Mouse (Mus musculus) thymus, postnatal 0 days (tissue): ENCODE measurements around the gene Med1. TPM values are rescaled to one million over a fixed set of nuclear protein-coding genes. Genes with fewer than 3 reads are reported as not detected.

Source experiments
- DNase-seq: peaks from one replicate; pipeline ENCODE4 v3.0.0-alpha.2; 2015; ENCODE audit warnings: low spot score
- microRNA-seq: library from miRNA; unstranded; fragments of <30 nt; microRNA quantifications from one replicate; pipeline ENCODE4, GENCODE M21; 2016; ENCODE audit warnings: borderline number of aligned reads
- polyA plus RNA-seq: library from polyadenylated mRNA; unstranded; fragments of >200 nt; fragmentation: Nextera tagmentation; extraction: Ambion mirVana; gene quantifications from 2 replicates; pipeline ENCODE4 v1.2.1, GENCODE M21; 2015

Gene Med1
- polyA plus RNA-seq, 1 experiment from 2014 or later = 75.8 TPM

GRCm38 (mm10) chr11:98149304-98149750 is 43.8 kb downstream of the Med1 start:
- peak; percentile 93 for DNase-seq

- DNase-seq = peak; percentile 40
Observed at GRCm38 (mm10) chr11:98148551-98149301, 44.4 kb downstream of the Med1 start.

GRCm38 (mm10) chr11:98145856-98146255 is 47.2 kb downstream of the Med1 start:
- no peak for DNase-seq

GRCm38 (mm10) chr11:98142545-98142944 is 50.5 kb downstream of the Med1 start:
- peak; percentile 10 for DNase-seq

- no peak for DNase-seq
Observed at GRCm38 (mm10) chr11:98138894-98139293, 54.2 kb downstream of the Med1 start.

- DNase-seq = no peak
Observed at GRCm38 (mm10) chr11:98137836-98138235, 55.3 kb downstream of the Med1 start.

GRCm38 (mm10) chr11:98134951-98135350 is 58.1 kb downstream of the Med1 start:
- no peak for DNase-seq

- no peak for DNase-seq
Observed at GRCm38 (mm10) chr11:98123424-98123823, 69.7 kb downstream of the Med1 start.

GRCm38 (mm10) chr11:98114363-98114762 is 78.7 kb downstream of the Med1 start:
- no peak for DNase-seq

- DNase-seq = no peak
Observed at GRCm38 (mm10) chr11:98113504-98113903, 79.6 kb downstream of the Med1 start.

GRCm38 (mm10) chr11:98109706-98110105 is 83.4 kb downstream of the Med1 start:
- no peak for DNase-seq

Small RNA genes within 50 kb of the gene (microRNA-seq; reads per million reads assigned to microRNA genes)
- not detected for gene Gm27399

Other genes starting within 250 kb of the Med1 start
- gene Plxdc1, start 206.8 kb downstream of the Med1 start, polyA plus RNA-seq = 36.6 and 42.0 TPM in 2 replicates
- 201 and 211 TPM in 2 replicates for gene Arl5c, start 197.1 kb downstream of the Med1 start, polyA plus RNA-seq
- gene Cacnb1, start 170.3 kb downstream of the Med1 start, polyA plus RNA-seq = 3.9 and 5.0 TPM in 2 replicates
- 1,510 and 1,580 TPM in 2 replicates for gene Rpl19, start 166.6 kb downstream of the Med1 start, polyA plus RNA-seq
- gene Stac2, start 139.8 kb downstream of the Med1 start, polyA plus RNA-seq = 0.23 and 0.45 TPM in 2 replicates
- gene Fbxl20, start 42.9 kb downstream of the Med1 start, polyA plus RNA-seq = 12.2 and 18.7 TPM in 2 replicates
- 9.0 and 12.2 TPM in 2 replicates for gene Cdk12, start 9.8 kb upstream of the Med1 start, polyA plus RNA-seq
- not detected in 2 replicates for gene Neurod2, start 136.4 kb upstream of the Med1 start, polyA plus RNA-seq
- gene Ppp1r1b, start 155.1 kb upstream of the Med1 start, polyA plus RNA-seq = 2.7 and 3.1 TPM in 2 replicates
- gene Stard3, start 165.1 kb upstream of the Med1 start, polyA plus RNA-seq = 49.5 and 51.8 TPM in 2 replicates
- 0.22 TPM in 1 of 2 replicates, not detected in the other for gene Tcap, start 190.5 kb upstream of the Med1 start, polyA plus RNA-seq
- 0.94 and 1.0 TPM in 2 replicates for gene Pnmt, start 193.2 kb upstream of the Med1 start, polyA plus RNA-seq
- gene Pgap3, start 207.2 kb upstream of the Med1 start, polyA plus RNA-seq = 12.1 and 12.7 TPM in 2 replicates
- 2.5 and 3.1 TPM in 2 replicates for gene Erbb2, start 219.2 kb upstream of the Med1 start, polyA plus RNA-seq
- 227 and 241 TPM in 2 replicates for gene Mien1, start 245.7 kb upstream of the Med1 start, polyA plus RNA-seq